Mouse (Mus musculus): Measurements from ENCODE around the gene Cda. TPM values are rescaled to one million over a fixed set of nuclear protein-coding genes. Genes with fewer than 3 reads are reported as not detected.

Gene Cda
- total and polyA plus RNA-seq, 3 experiments, result 12.4 to 26.1 TPM; not detected in 1

DNA sequence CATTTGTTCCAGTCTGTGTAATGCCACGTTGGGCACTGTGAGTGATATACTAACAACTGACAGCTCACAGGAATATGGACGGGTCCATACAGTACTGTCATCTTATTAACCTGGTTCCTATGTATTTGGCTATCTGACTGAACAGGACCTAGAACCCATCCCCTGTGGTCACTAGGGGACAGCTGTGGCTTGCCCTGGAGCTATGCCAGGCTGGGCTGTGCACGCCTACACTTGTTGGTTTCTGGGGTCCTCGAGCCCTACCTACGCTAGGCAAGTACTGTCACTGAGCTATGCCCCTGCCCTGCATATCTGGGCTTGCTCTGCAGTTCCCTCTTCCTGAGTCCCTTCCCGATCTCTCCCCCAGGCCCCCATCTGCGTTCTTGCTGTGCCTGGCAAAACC lies 46.3 kb downstream of the Cda start:
- no peak overlapping the region for H3K4me3 ChIP-seq (ENCODE audit: control insufficient read depth in 1 of 2, insufficient read depth in 1 of 2, low read depth in 2 of 2, low read length in 2 of 2)
- no peak for DNase-seq (ENCODE audit: low read depth, low spot score)
- H3K27ac ChIP-seq (ENCODE audit: control insufficient read depth, low read depth, low read length), result no peak overlapping the region
- H3K27me3 ChIP-seq (ENCODE audit: control insufficient read depth in 1 of 2, insufficient read depth in 2 of 2, low read length in 2 of 2), result no peaks in the 10 kb centered on the region
- TF ChIP-seq MAFK (IDR thresholded peaks at IDR 0.05; ENCODE audit: borderline replicate concordance, low read depth, low read length), result no peak
- no peak for TF ChIP-seq MYB (IDR thresholded peaks at IDR 0.05; ENCODE audit: low read depth, low read length)
- no peak for TF ChIP-seq NELFE (IDR thresholded peaks at IDR 0.05; ENCODE audit: low read depth, low read length)
- no peak for TF ChIP-seq TCF12 (IDR thresholded peaks at IDR 0.05; ENCODE audit: low read depth, low read length)
- no peak for TF ChIP-seq E2F4 (IDR thresholded peaks at IDR 0.05; ENCODE audit: borderline replicate concordance, low read depth, low read length)
- TF ChIP-seq TAL1 (IDR thresholded peaks at IDR 0.05; ENCODE audit: low read length), result no peak
- no peak for TF ChIP-seq MXI1 (IDR thresholded peaks at IDR 0.05; ENCODE audit: low read depth, low read length)
- no peak for TF ChIP-seq ZC3H11A (IDR thresholded peaks at IDR 0.05; ENCODE audit: low read depth, low read length)
- no peak for TF ChIP-seq MAX (IDR thresholded peaks at IDR 0.05; ENCODE audit: low read length)
- no peak for TF ChIP-seq SIN3A (IDR thresholded peaks at IDR 0.05; ENCODE audit: low read length)
- TF ChIP-seq HCFC1 (IDR thresholded peaks at IDR 0.05; ENCODE audit: low read depth, low read length), result no peak
- TF ChIP-seq TBP (IDR thresholded peaks at IDR 0.05; ENCODE audit: low read depth, low read length), result no peak
- no peak for TF ChIP-seq MAZ (IDR thresholded peaks at IDR 0.05; ENCODE audit: low read depth, low read length)
- TF ChIP-seq NRF1 (IDR thresholded peaks at IDR 0.05; ENCODE audit: insufficient read depth, low read depth, low read length, poor library complexity, severe bottlenecking), result no peak
- TF ChIP-seq ZKSCAN1 (IDR thresholded peaks at IDR 0.05; ENCODE audit: low read depth, low read length), result no peak
- TF ChIP-seq RAD21 (IDR thresholded peaks at IDR 0.05; ENCODE audit: low read depth, low read length), result no peak
- 0 out of 4 replicates have a peak, but pooled peaks cover 0 to 2% of the 10 kb centered on the region in 2 experiments for H3K36me3 ChIP-seq (ENCODE audit: control insufficient read depth in 1 of 2, insufficient read depth in 2 of 2, low read length in 2 of 2)
- H3K9me3 ChIP-seq (replicated peaks; ENCODE audit: insufficient read depth, low read length), result no peaks in the 10 kb centered on the region
- peaks cover 0 to 3% of the 10 kb centered on the region in 2 experiments; a peak in 1 of 4 replicates for H3K4me1 ChIP-seq (ENCODE audit: control insufficient read depth in 1 of 2, insufficient read depth in 2 of 2, low read length in 2 of 2)
- no peak overlapping the region for H3K9ac ChIP-seq (ENCODE audit: control insufficient read depth, low read depth, low read length, poor library complexity, severe bottlenecking)
- peaks cover 3% of the 10 kb centered on the region; the same call in 1 of the 2 replicates for H3K79me2 ChIP-seq (ENCODE audit: control insufficient read depth, insufficient read depth, low read length, poor library complexity)

DNA sequence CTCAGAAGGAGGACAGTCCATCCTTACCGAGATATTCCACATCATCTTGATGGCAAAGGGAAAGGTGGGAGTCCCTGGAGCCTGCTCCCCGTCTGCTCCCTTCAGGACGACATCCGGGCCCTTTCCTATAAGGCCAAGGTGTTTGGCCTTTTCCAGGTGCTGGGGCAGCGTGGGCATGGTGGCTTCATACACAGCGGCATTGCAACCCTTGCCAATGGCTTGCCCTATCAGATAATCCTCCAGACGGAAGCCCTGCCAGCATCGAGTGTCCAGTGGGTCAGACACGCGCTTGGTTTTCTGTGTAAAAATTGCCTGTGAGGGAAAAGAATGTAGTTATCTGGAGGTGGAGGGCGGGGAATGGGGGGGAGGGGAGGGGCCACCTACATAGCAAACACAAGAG lies 47.1 kb downstream of the Cda start:
- Histone ChIP-seq H3K9me3 (replicated peaks; ENCODE audit: insufficient read depth, low read length) (no peaks in the 10 kb centered on the region), H3K27me3 (ENCODE audit: control insufficient read depth in 1 of 2, insufficient read depth in 2 of 2, low read length in 2 of 2) (no peaks in the 10 kb centered on the region), H3K9ac (ENCODE audit: control insufficient read depth, low read depth, low read length, poor library complexity, severe bottlenecking) (no peak overlapping the region), H3K4me3 (ENCODE audit: control insufficient read depth in 1 of 2, insufficient read depth in 1 of 2, low read depth in 2 of 2, low read length in 2 of 2) (no peak overlapping the region), H3K36me3 (ENCODE audit: control insufficient read depth in 1 of 2, insufficient read depth in 2 of 2, low read length in 2 of 2) (0 out of 4 replicates have a peak, but pooled peaks cover 0 to 2% of the 10 kb centered on the region in 2 experiments), H3K4me1 (ENCODE audit: control insufficient read depth in 1 of 2, insufficient read depth in 2 of 2, low read length in 2 of 2) (no peaks in the 10 kb centered on the region), H3K79me2 (ENCODE audit: control insufficient read depth, insufficient read depth, low read length, poor library complexity) (peaks cover 2% of the 10 kb centered on the region; the same call in 1 of the 2 replicates), H3K27ac (ENCODE audit: control insufficient read depth, low read depth, low read length) (no peak overlapping the region)
- no peak for TF ChIP-seq ZMIZ1 (IDR thresholded peaks at IDR 0.05; ENCODE audit: low read depth, low read length)
- TF ChIP-seq MXI1 (IDR thresholded peaks at IDR 0.05; ENCODE audit: low read depth, low read length), result no peak
- TF ChIP-seq E2F4 (IDR thresholded peaks at IDR 0.05; ENCODE audit: borderline replicate concordance, low read depth, low read length), result no peak
- TF ChIP-seq JUND (IDR thresholded peaks at IDR 0.05; ENCODE audit: low read depth, low read length), result no peak
- no peak for TF ChIP-seq GABPA (IDR thresholded peaks at IDR 0.05; ENCODE audit: low read depth, low read length)
- no peak for TF ChIP-seq NRF1 (IDR thresholded peaks at IDR 0.05; ENCODE audit: insufficient read depth, low read depth, low read length, poor library complexity, severe bottlenecking)
- TF ChIP-seq SIN3A (IDR thresholded peaks at IDR 0.05; ENCODE audit: low read length), result no peak
- TF ChIP-seq CHD2 (IDR thresholded peaks at IDR 0.05; ENCODE audit: low read length), result no peak
- TF ChIP-seq MAZ (IDR thresholded peaks at IDR 0.05; ENCODE audit: low read depth, low read length), result no peak
- TF ChIP-seq ELF1 (IDR thresholded peaks at IDR 0.05; ENCODE audit: low read depth, low read length), result no peak
- TF ChIP-seq TCF12 (IDR thresholded peaks at IDR 0.05; ENCODE audit: low read depth, low read length), result no peak
- TF ChIP-seq CHD1 (IDR thresholded peaks at IDR 0.05; ENCODE audit: low read depth, low read length), result no peak
- TF ChIP-seq MEF2A (IDR thresholded peaks at IDR 0.05; ENCODE audit: extremely low read depth, insufficient replicate concordance, low read depth, low read length, poor library complexity, severe bottlenecking), result no peak
- TF ChIP-seq GATA1 (IDR thresholded peaks at IDR 0.05; ENCODE audit: low read depth, low read length), result no peak
- TF ChIP-seq POLR2A (IDR thresholded peaks at IDR 0.05; ENCODE audit: control insufficient read depth in 1 of 2, insufficient read depth in 1 of 2, low read depth in 1 of 2, low read length in 2 of 2, poor library complexity in 1 of 2), result no peak
- TF ChIP-seq MAX (IDR thresholded peaks at IDR 0.05; ENCODE audit: low read length), result no peak
- DNase-seq (ENCODE audit: low read depth, low spot score), result no peak

Measured in MEL (cell line).